Mouse (Mus musculus) fibroblast of lung, adult 2 months (primary cell): Measurements from ENCODE around the gene Lmx1b.
A peak's percentile ranks its signal among the peaks of the same experiment; 100 is the strongest.

Source experiments
- DNase-seq: peaks from one replicate; pipeline ENCODE4 v3.0.0-alpha.2; 2011; ENCODE audit warnings: low read depth

Lmx1b gene

GRCm38 (mm10) chr2:33542696-33543428, 97.4 kb downstream of the Lmx1b start:
- DNase-seq = peak; percentile 40

- no peak for DNase-seq
These were observed 114.8 kb downstream of the Lmx1b start for GRCm38 (mm10) chr2:33525274-33526055.

- DNase-seq = no peak
These were observed 124.5 kb downstream of the Lmx1b start for GRCm38 (mm10) chr2:33515856-33516255.

- DNase-seq = no peak
These were observed 124.9 kb downstream of the Lmx1b start for GRCm38 (mm10) chr2:33515431-33515830.
